Mouse (Mus musculus) kidney, adult 2 months (tissue): ENCODE results near the gene Sox13.

ENCODE experiments used
- CTCF ChIP-seq: fragments of 200-500 bp; conservative IDR thresholded peaks from 2 replicates; pipeline ENCODE4 v1.5.1; 2011; ENCODE audit warnings: low read depth, mild to moderate bottlenecking, control low read depth, low read length, moderate library complexity, mixed read lengths; ENCODE audit not compliant: insufficient read depth, insufficient read length
- POLR2A ChIP-seq: fragments of 200-500 bp; IDR thresholded peaks from one replicate; pipeline ENCODE4 v1.6.1; 2011; ENCODE audit warnings: low read depth, low read length, control low read depth

DNA sequence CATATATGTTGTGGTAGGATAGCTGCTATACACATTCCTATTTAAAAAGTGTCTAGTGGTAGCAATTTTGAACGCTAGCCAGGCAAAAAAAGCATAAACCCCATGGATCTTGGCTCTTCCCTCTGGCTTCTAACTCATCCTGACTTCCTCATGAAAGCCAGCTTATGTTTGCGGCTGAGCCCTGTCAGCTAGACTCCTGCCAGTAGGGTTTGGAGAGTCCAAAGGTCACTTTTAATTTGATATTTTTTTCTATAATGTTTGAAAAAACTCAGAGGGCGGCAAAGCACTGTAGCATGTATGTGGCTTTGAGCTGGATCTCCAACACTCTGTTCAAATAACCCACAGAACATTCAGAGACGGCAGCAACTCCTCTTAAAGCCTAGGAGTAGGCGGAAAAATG is 39.0 kb upstream of the Sox13 start:
- TF ChIP-seq CTCF = no peak
- no peak for TF ChIP-seq POLR2A
